Mouse (Mus musculus) E14TG2a.4 (cell line): ENCODE results near the gene Plscr1.

Experiments
- CTCF ChIP-seq: conservative IDR thresholded peaks from 2 replicates; pipeline ENCODE4 v1.5.1; 2014; ENCODE audit warnings: low read length
- NANOG ChIP-seq: IDR thresholded peaks from 2 replicates; pipeline ENCODE4 v1.6.1; 2014; ENCODE audit warnings: borderline replicate concordance, low read length, mixed read lengths
- POU5F1 ChIP-seq: IDR thresholded peaks from 2 replicates; pipeline ENCODE4 v1.6.1; 2014; ENCODE audit warnings: low read length, borderline replicate concordance

DNA sequence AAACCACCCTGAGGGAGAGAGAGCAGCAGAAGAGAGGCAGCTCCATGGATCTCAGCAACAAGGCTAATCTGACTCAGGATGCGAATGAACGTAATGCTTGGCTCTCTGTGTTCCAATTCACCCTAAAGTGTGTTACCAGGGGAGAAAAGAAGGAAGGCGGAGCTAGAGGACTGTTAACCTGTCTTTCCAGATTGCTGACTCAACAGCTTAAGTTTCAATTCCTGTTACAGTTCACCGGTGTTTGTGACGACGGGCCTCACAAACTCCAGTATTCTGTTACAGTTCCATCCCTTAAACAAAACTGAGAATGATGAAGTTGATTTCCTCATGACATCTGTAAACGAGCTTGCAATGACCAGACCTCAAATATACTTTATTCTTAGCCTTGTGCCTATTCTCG lies 55.5 kb downstream of the Plscr1 start:
- TF ChIP-seq CTCF: no peak
- TF ChIP-seq POU5F1: no peak
- TF ChIP-seq NANOG: no peak
